Mouse (Mus musculus): ENCODE measurements around the gene Tmcc2. TPM values are rescaled to one million over a fixed set of nuclear protein-coding genes. Genes with fewer than 3 reads are reported as not detected.

The Tmcc2 gene
- polyA plus RNA-seq, 1 experiment from 2014 or later = 37.2 TPM

GRCm38 (mm10) chr1:132342518-132342917 lies 48.6 kb downstream of the Tmcc2 start:
- ATAC-seq = no peak
- H3K4me1 ChIP-seq (ENCODE audit: insufficient read depth, low read depth, low read length) = peaks cover 9% of the 10 kb centered on the region; the same call in 1 of the 2 replicates
- H3K9ac ChIP-seq (replicated peaks; ENCODE audit: low read depth) = no peak overlapping the region
- DNase-seq (ENCODE audit: low spot score) = no peak
- H3K27ac ChIP-seq (ENCODE audit: low read length) = no peak overlapping the region
- no peaks in the 10 kb centered on the region for H3K27me3 ChIP-seq (replicated peaks; ENCODE audit: insufficient read depth, low read length)
- no peaks in the 10 kb centered on the region for H3K9me3 ChIP-seq (ENCODE audit: low read length)
- 71% methylated on average over 3 of the region's 3 CpGs for WGBS
- no peaks in the 10 kb centered on the region for H3K36me3 ChIP-seq (ENCODE audit: insufficient read depth, low read length)
- no peak overlapping the region for H3K4me2 ChIP-seq (replicated peaks; ENCODE audit: low read depth, low read length)
- H3K4me3 ChIP-seq (ENCODE audit: low read depth, low read length) = no peak overlapping the region
- TF ChIP-seq CTCF (IDR thresholded peaks at IDR 0.05) (no peak), EP300 (IDR thresholded peaks at IDR 0.05) (no peak)

- Histone ChIP-seq H3K4me2 (replicated peaks; ENCODE audit: low read depth, low read length) (no peak overlapping the region), H3K9me3 (ENCODE audit: low read length) (no peaks in the 10 kb centered on the region), H3K9ac (replicated peaks; ENCODE audit: low read depth) (no peak overlapping the region), H3K36me3 (ENCODE audit: insufficient read depth, low read length) (no peaks in the 10 kb centered on the region), H3K4me3 (ENCODE audit: low read depth, low read length) (no peak overlapping the region), H3K4me1 (ENCODE audit: insufficient read depth, low read depth, low read length) (peaks cover 10% of the 10 kb centered on the region; the same call in 1 of the 2 replicates), H3K27ac (ENCODE audit: low read length) (no peak overlapping the region; the same call in 1 of the 2 replicates), H3K27me3 (replicated peaks; ENCODE audit: insufficient read depth, low read length) (no peaks in the 10 kb centered on the region)
- no peak for TF ChIP-seq CTCF (IDR thresholded peaks at IDR 0.05)
- TF ChIP-seq EP300 (IDR thresholded peaks at IDR 0.05) = peak; percentile 52; the same call in 1 of the 2 replicates
- ATAC-seq = peak; percentile 66
- peak; percentile 69 for DNase-seq (ENCODE audit: low spot score)
- 37% methylated on average over 5 of the region's 5 CpGs for WGBS
Measured at GRCm38 (mm10) chr1:132341731-132342501, 49.2 kb downstream of the Tmcc2 start.

- Histone ChIP-seq H3K36me3 (ENCODE audit: insufficient read depth, low read length) (no peaks in the 10 kb centered on the region), H3K4me3 (ENCODE audit: low read depth, low read length) (no peak overlapping the region), H3K4me2 (replicated peaks; ENCODE audit: low read depth, low read length) (no peak overlapping the region), H3K9me3 (ENCODE audit: low read length) (no peaks in the 10 kb centered on the region), H3K27ac (ENCODE audit: low read length) (no peak overlapping the region), H3K9ac (replicated peaks; ENCODE audit: low read depth) (no peak overlapping the region), H3K27me3 (replicated peaks; ENCODE audit: insufficient read depth, low read length) (no peaks in the 10 kb centered on the region), H3K4me1 (ENCODE audit: insufficient read depth, low read depth, low read length) (peaks cover 38% of the 10 kb centered on the region)
- TF ChIP-seq EP300 (IDR thresholded peaks at IDR 0.05) (peak; percentile 62; the same call in 1 of the 2 replicates), CTCF (IDR thresholded peaks at IDR 0.05) (no peak)
- ATAC-seq = no peak
- DNase-seq (ENCODE audit: low spot score) = no peak
- WGBS = 24% methylated on average over 7 of the region's 8 CpGs
Measured at GRCm38 (mm10) chr1:132338027-132338660, 52.9 kb downstream of the Tmcc2 start.

- H3K36me3 ChIP-seq (ENCODE audit: insufficient read depth, low read length) = peaks cover 8% of the 10 kb centered on the region; the same call in 1 of the 2 replicates
- H3K9me3 ChIP-seq (ENCODE audit: low read length) = no peaks in the 10 kb centered on the region
- DNase-seq (ENCODE audit: low spot score) = no peak
- H3K4me3 ChIP-seq (ENCODE audit: low read depth, low read length) = no peak overlapping the region
- ATAC-seq = no peak
- TF ChIP-seq CTCF (IDR thresholded peaks at IDR 0.05) = no peak
- TF ChIP-seq EP300 (IDR thresholded peaks at IDR 0.05) = no peak
- peaks cover 37% of the 10 kb centered on the region for H3K4me1 ChIP-seq (ENCODE audit: insufficient read depth, low read depth, low read length)
- no peak overlapping the region for H3K4me2 ChIP-seq (replicated peaks; ENCODE audit: low read depth, low read length)
- H3K27ac ChIP-seq (ENCODE audit: low read length) = no peak overlapping the region
- 44% methylated on average over 6 of the region's 6 CpGs for WGBS
- no peaks in the 10 kb centered on the region for H3K27me3 ChIP-seq (replicated peaks; ENCODE audit: insufficient read depth, low read length)
- no peak overlapping the region for H3K9ac ChIP-seq (replicated peaks; ENCODE audit: low read depth)
Measured at GRCm38 (mm10) chr1:132336921-132337320, 54.2 kb downstream of the Tmcc2 start.

GRCm38 (mm10) chr1:132335378-132335965 lies 55.6 kb downstream of the Tmcc2 start:
- H3K9me3 ChIP-seq (ENCODE audit: low read length) = no peaks in the 10 kb centered on the region
- DNase-seq (ENCODE audit: low spot score) (peak; percentile 64), ATAC-seq (peak; percentile 61)
- no peak overlapping the region for H3K4me3 ChIP-seq (ENCODE audit: low read depth, low read length)
- peaks cover 35% of the 10 kb centered on the region for H3K4me1 ChIP-seq (ENCODE audit: insufficient read depth, low read depth, low read length)
- H3K4me2 ChIP-seq (replicated peaks; ENCODE audit: low read depth, low read length) = no peak overlapping the region
- TF ChIP-seq CTCF (IDR thresholded peaks at IDR 0.05) (no peak), EP300 (IDR thresholded peaks at IDR 0.05) (peak; percentile 87)
- peaks cover 20% of the 10 kb centered on the region for H3K36me3 ChIP-seq (ENCODE audit: insufficient read depth, low read length)
- peak overlapping the region; percentile 64 for H3K27ac ChIP-seq (ENCODE audit: low read length)
- WGBS = 24% methylated on average over 12 of the region's 12 CpGs
- H3K27me3 ChIP-seq (replicated peaks; ENCODE audit: insufficient read depth, low read length) = no peaks in the 10 kb centered on the region
- H3K9ac ChIP-seq (replicated peaks; ENCODE audit: low read depth) = no peak overlapping the region

- Histone ChIP-seq H3K27me3 (replicated peaks; ENCODE audit: insufficient read depth, low read length) (no peaks in the 10 kb centered on the region), H3K36me3 (ENCODE audit: insufficient read depth, low read length) (peaks cover 26% of the 10 kb centered on the region), H3K9me3 (ENCODE audit: low read length) (no peaks in the 10 kb centered on the region), H3K4me3 (ENCODE audit: low read depth, low read length) (no peak overlapping the region), H3K4me2 (replicated peaks; ENCODE audit: low read depth, low read length) (no peak overlapping the region), H3K4me1 (ENCODE audit: insufficient read depth, low read depth, low read length) (peaks cover 35% of the 10 kb centered on the region), H3K9ac (replicated peaks; ENCODE audit: low read depth) (no peak overlapping the region), H3K27ac (ENCODE audit: low read length) (peak overlapping the region; percentile 65)
- DNase-seq (ENCODE audit: low spot score) = no peak
- TF ChIP-seq EP300 (IDR thresholded peaks at IDR 0.05) (no peak), CTCF (IDR thresholded peaks at IDR 0.05) (no peak)
- 20% methylated on average over 6 of the region's 6 CpGs for WGBS
- peak; percentile 6; the same call in 1 of the 2 replicates for ATAC-seq
Measured at GRCm38 (mm10) chr1:132334178-132334801, 56.8 kb downstream of the Tmcc2 start.

Measured in lung, postnatal 0 days (tissue).